Mouse (Mus musculus) CD4-positive naive resting alpha-beta T cell, adult 57 days (primary cell): ENCODE results near the gene Med23. TPM values are rescaled to one million over a fixed set of nuclear protein-coding genes. Genes with fewer than 3 reads are reported as not detected.

Experiments used
- total RNA-seq: library from RNA; stranded (reverse); gene quantifications from one replicate; pipeline ENCODE4 v1.2.4, GENCODE M21; 2023

Gene Med23
- 38.5 TPM for total RNA-seq

DNA sequence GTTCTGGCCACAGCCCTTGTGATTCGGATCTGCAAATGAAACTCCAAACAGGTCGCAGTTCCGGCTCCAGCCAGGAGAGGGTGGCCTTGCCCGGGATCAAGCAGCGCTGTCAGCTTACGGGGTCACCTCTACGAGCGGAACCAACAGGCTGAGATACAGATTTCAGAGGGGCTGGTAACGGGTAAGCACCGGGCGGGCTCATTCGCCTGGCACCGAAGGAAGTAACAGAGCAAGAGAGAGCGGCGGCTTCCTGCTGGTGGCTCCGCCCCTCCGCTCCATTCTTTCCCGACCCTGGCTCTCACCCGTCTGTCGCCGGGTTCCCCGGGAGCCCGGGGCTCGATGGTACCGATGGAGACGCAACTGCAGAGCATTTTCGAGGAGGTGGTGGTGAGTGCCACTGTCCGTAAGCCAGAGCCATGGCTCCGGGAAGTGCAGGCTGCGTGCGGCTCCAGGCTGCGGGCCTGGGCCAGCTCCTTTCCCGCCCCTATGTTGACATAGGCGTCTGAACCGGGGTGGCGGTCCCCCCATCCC is at the start of gene Med23:
TSS of gene Med23 (plus strand) at position 227 of the 531 bp plus-strand sequence.

DNA sequence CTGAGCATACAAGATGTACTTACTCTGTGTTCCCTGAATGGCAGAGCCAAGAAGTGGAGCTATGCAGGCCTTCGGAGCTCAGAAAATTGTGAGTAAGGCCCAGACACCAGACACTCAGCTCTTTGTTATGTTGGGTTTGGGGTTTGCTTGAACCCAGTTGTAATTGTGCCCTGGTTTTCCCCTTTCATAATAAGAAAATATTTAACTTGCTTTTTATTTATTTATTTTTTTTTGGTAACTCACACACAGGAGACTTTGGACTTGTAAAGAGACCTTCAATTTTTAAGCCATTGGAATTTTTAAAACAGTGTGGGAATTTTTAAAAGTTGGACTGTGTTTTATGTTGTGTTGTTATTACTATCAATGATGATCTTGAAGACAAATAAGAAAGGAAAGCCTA is 27.1 kb upstream of the Med23 start, which contains the start of gene Enpp3:
TSS of gene Enpp3 (minus strand) at position 148 of the 400 bp plus-strand sequence.

DNA sequence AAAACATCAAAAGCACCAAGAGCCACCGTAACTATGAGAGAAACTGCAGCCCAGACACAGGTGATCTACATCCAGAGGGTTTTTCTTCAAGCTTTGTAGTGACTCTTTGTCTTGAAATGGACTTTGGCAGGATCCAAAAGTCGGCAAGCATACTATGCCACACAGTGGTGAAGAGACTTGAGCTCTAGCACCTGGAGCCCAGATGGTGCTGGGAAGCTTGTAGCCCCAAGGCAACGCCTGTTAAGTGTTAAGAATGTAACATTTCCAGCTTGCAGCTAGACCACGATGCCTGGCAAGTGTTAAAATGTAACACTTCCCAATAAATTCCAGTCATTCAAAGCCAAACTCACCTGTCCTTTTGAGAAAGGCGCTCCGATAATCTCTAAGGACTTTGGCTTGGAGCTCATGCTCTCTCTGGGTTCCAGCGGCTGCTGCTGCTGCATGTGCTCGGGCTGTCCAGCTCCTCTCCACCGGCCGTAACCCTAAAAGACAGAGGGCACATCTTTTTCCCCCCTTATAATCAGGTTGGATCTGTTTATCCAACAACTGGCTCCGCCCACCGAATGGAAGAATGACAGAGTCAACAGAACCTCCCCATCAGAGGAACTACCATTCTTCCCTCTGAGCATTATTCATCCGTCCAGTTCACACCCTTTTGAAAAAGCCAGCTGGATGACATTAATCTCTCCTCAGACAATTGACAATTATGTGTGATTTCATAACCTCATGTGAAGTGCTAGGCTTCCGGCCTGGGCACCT is 57.4 kb downstream of the Med23 start, which contains the start of gene Arg1:
TSS of gene Arg1 (minus strand) at position 523 of the 759 bp plus-strand sequence.

Other genes with a start within 250 kb of the Med23 start
- gene Enpp1, start 157.8 kb upstream of the Med23 start, total RNA-seq, result 9.6 TPM
- not detected for gene Enpp3, start 27.2 kb upstream of the Med23 start, total RNA-seq
- gene Arg1, start 57.5 kb downstream of the Med23 start, total RNA-seq, result not detected